Mouse (Mus musculus) CH12.LX (cell line): ENCODE data around the gene Sgpp2. TPM values are rescaled to one million over a fixed set of nuclear protein-coding genes. Genes with fewer than 3 reads are reported as not detected.

Source experiments
- DNase-seq: peaks from one replicate; pipeline ENCODE4 v3.0.0-alpha.2; 2013; ENCODE audit errors: extremely low read depth
- H3K27ac ChIP-seq: 2 replicates; pipeline ENCODE4 v1.5.1; 2012; ENCODE audit warnings: low read depth, mild to moderate bottlenecking, control low read depth, moderate library complexity; ENCODE audit not compliant: insufficient read depth
- H3K27me3 ChIP-seq: replicated peaks from 2 replicates; pipeline ENCODE3; 2012; ENCODE audit warnings: inconsistent platforms
- H3K36me3 ChIP-seq, 2 experiments: replicated peaks in 1 of 2; 2 replicates each; pipeline versions ENCODE3 to v1.6.1; 2012; ENCODE audit warnings: inconsistent platforms in 1 of 2, low read length in 1 of 2, mild to moderate bottlenecking in 1 of 2, mixed read lengths in 1 of 2, moderate library complexity in 1 of 2; ENCODE audit not compliant: control insufficient read depth in 1 of 2, insufficient read depth in 1 of 2
- H3K4me1 ChIP-seq, 2 experiments: 2 replicates each; pipeline ENCODE4 v1.6.1; 2012; ENCODE audit warnings: inconsistent platforms in 1 of 2, moderate library complexity in 1 of 2; ENCODE audit not compliant: insufficient read depth in 2 of 2, control insufficient read depth in 1 of 2
- H3K4me2 ChIP-seq: 2 replicates; pipeline ENCODE4 v1.6.1; 2012; ENCODE audit warnings: low read depth, mild to moderate bottlenecking, control low read depth; ENCODE audit not compliant: poor library complexity, insufficient read depth, severe bottlenecking
- H3K4me3 ChIP-seq, 3 experiments: fragments of 150-350 bp in 1 of 3; sonication (generic) in 1 of 3; replicated peaks in 1 of 3; 2 replicates each; pipeline versions ENCODE3 to v1.5.1; 2011 to 2012; ENCODE audit warnings: low read depth in 2 of 3, low read length in 2 of 3, mild to moderate bottlenecking in 2 of 3, moderate library complexity in 2 of 3, control low read depth in 1 of 3, improper control_type of control experiment in 1 of 3, inconsistent platforms in 1 of 3, mixed read lengths in 1 of 3; ENCODE audit not compliant: poor library complexity in 1 of 3
- H3K79me2 ChIP-seq: replicated peaks from 2 replicates; pipeline ENCODE4 v1.6.1; 2012; ENCODE audit warnings: mild to moderate bottlenecking, moderate library complexity; ENCODE audit not compliant: control insufficient read depth, poor library complexity, insufficient read depth, severe bottlenecking; ENCODE audit errors: extremely low read depth
- H3K9ac ChIP-seq: 2 replicates; pipeline ENCODE4 v1.6.1; 2012; ENCODE audit warnings: low read depth, mild to moderate bottlenecking, control low read depth, moderate library complexity; ENCODE audit not compliant: insufficient read depth
- H3K9me3 ChIP-seq: replicated peaks from 2 replicates; pipeline ENCODE3; 2012; ENCODE audit warnings: low read length, inconsistent platforms, mixed read lengths
- BHLHE40 ChIP-seq: IDR thresholded peaks from 2 replicates; pipeline ENCODE4 v1.6.1; 2011; ENCODE audit warnings: mild to moderate bottlenecking, low read depth, low read length, improper control_type of control experiment
- CHD1 ChIP-seq: IDR thresholded peaks from 2 replicates; pipeline ENCODE4 v1.6.1; 2012; ENCODE audit warnings: low read depth, low read length, improper control_type of control experiment, inconsistent platforms
- E2F4 ChIP-seq: IDR thresholded peaks from 2 replicates; pipeline ENCODE4 v1.6.1; 2011; ENCODE audit warnings: low read depth, low read length, improper control_type of control experiment; ENCODE audit not compliant: insufficient replicate concordance
- EP300 ChIP-seq: IDR thresholded peaks from 2 replicates; pipeline ENCODE4 v1.6.1; 2011; ENCODE audit warnings: low read length, improper control_type of control experiment
- ETS1 ChIP-seq: conservative IDR thresholded peaks from 2 replicates; pipeline ENCODE4 v1.6.1; 2012; ENCODE audit warnings: low read depth, mild to moderate bottlenecking, inconsistent platforms, low read length, improper control_type of control experiment, moderate library complexity
- GABPA ChIP-seq: IDR thresholded peaks from 2 replicates; pipeline ENCODE4 v1.6.1; 2012; ENCODE audit warnings: low read depth, low read length, improper control_type of control experiment, inconsistent platforms; ENCODE audit not compliant: insufficient replicate concordance
- HCFC1 ChIP-seq: IDR thresholded peaks from 2 replicates; pipeline ENCODE4 v1.6.1; 2012; ENCODE audit warnings: low read depth, mild to moderate bottlenecking, inconsistent platforms, low read length, improper control_type of control experiment
- JUN ChIP-seq: IDR thresholded peaks from 2 replicates; pipeline ENCODE4 v1.6.1; 2011; ENCODE audit warnings: low read depth, mild to moderate bottlenecking, low read length, improper control_type of control experiment, moderate library complexity; ENCODE audit not compliant: insufficient read depth
- JUND ChIP-seq: conservative IDR thresholded peaks from 2 replicates; pipeline ENCODE4 v1.6.1; 2011; ENCODE audit warnings: low read depth, low read length, improper control_type of control experiment
- KAT2A ChIP-seq: IDR thresholded peaks from 2 replicates; pipeline ENCODE4 v1.6.1; 2012; ENCODE audit warnings: low read length, improper control_type of control experiment, inconsistent platforms; ENCODE audit not compliant: insufficient replicate concordance
- MAX ChIP-seq: IDR thresholded peaks from 2 replicates; pipeline ENCODE4 v1.6.1; 2011; ENCODE audit warnings: low read length, improper control_type of control experiment
- MXI1 ChIP-seq: IDR thresholded peaks from 2 replicates; pipeline ENCODE4 v1.6.1; 2011; ENCODE audit warnings: mild to moderate bottlenecking, low read depth, low read length, improper control_type of control experiment
- MYC ChIP-seq: IDR thresholded peaks from 2 replicates; pipeline ENCODE4 v1.6.1; 2011; ENCODE audit warnings: low read depth, mild to moderate bottlenecking, improper control_type of control experiment, low read length
- NELFE ChIP-seq: IDR thresholded peaks from 2 replicates; pipeline ENCODE4 v1.6.1; 2011; ENCODE audit warnings: low read depth, low read length, improper control_type of control experiment
- NRF1 ChIP-seq: IDR thresholded peaks from 2 replicates; pipeline ENCODE4 v1.6.1; 2014; ENCODE audit warnings: low read depth, mild to moderate bottlenecking, inconsistent platforms, low read length, improper control_type of control experiment, moderate library complexity
- PAX5 ChIP-seq: IDR thresholded peaks from 2 replicates; pipeline ENCODE4 v1.6.1; 2012; ENCODE audit warnings: low read length, inconsistent platforms, mixed read lengths
- POLR2AphosphoS2 ChIP-seq: IDR thresholded peaks from 2 replicates; pipeline ENCODE4 v1.6.1; 2011; ENCODE audit warnings: low read depth, low read length, improper control_type of control experiment
- SIN3A ChIP-seq: IDR thresholded peaks from 2 replicates; pipeline ENCODE4 v1.6.1; 2012; ENCODE audit warnings: low read length, improper control_type of control experiment, inconsistent platforms
- SMC3 ChIP-seq: IDR thresholded peaks from 2 replicates; pipeline ENCODE4 v1.6.1; 2011; ENCODE audit warnings: low read depth, low read length, improper control_type of control experiment
- TBP ChIP-seq: conservative IDR thresholded peaks from 2 replicates; pipeline ENCODE4 v1.6.1; 2011; ENCODE audit warnings: low read depth, low read length, improper control_type of control experiment
- ZC3H11A ChIP-seq: IDR thresholded peaks from 2 replicates; pipeline ENCODE4 v1.6.1; 2012; ENCODE audit warnings: low read depth, mild to moderate bottlenecking, inconsistent platforms, low read length, improper control_type of control experiment
- dilution Hi-C: fragments of 300-500 bp; cut with MboI; formaldehyde crosslinking; loops from 2 replicates; pipeline ENCODE4 v1.14.3; 2020; ENCODE audit warnings: low sequenced_read_pairs; ENCODE audit not compliant: extremely low pct_unique_long_range_greater_than_20kb, extremely low pct_ligation_motif_present
- in situ Hi-C: fragments of 300-500 bp; cut with MboI; formaldehyde crosslinking; loops from 3 replicates; pipeline ENCODE4 v1.14.3; 2019; ENCODE audit warnings: low sequenced_read_pairs, low pct_ligation_motif_present, low pct_unique_long_range_greater_than_20kb, mixed read lengths
- polyA plus RNA-seq: library from polyadenylated mRNA; unstranded; fragments of >175 nt; gene quantifications from 2 replicates; pipeline ENCODE4 v1.2.1, GENCODE M21; 2012; ENCODE audit warnings: low read depth; ENCODE audit not compliant: insufficient read length
- total RNA-seq, 2 experiments: library from RNA; depleted of rRNA; stranded (reverse); fragments of 300-350 nt in 1 of 2; fragments of >200 nt in 1 of 2; gene quantifications; 2 replicates each; pipeline ENCODE4 v1.2.3; 2012 to 2014

The Sgpp2 gene
- total and polyA plus RNA-seq, 3 experiments, result 0.16 to 0.87 (median 0.59) TPM

- H3K36me3 ChIP-seq, result no peaks in the 10 kb centered on the region
- dilution Hi-C loops (no loop called here), in situ Hi-C loops (no loop called here)
- no peaks in the 10 kb centered on the region for H3K9me3 ChIP-seq
- H3K4me2 ChIP-seq, result no peak overlapping the region
- H3K27ac ChIP-seq, result no peak overlapping the region
- H3K4me3 ChIP-seq, result no peak overlapping the region
- H3K9ac ChIP-seq, result no peak overlapping the region
- peaks cover 0 to 3% of the 10 kb centered on the region in 2 experiments; a peak in 1 of 4 replicates for H3K4me1 ChIP-seq
- H3K79me2 ChIP-seq, result no peaks in the 10 kb centered on the region
- no peak for DNase-seq
- no peak for TF ChIP-seq MXI1
- TF ChIP-seq JUN, result no peak
- TF ChIP-seq MAX, result no peak
- TF ChIP-seq TBP, result no peak
- TF ChIP-seq MYC, result no peak
- TF ChIP-seq SMC3, result no peak
- TF ChIP-seq PAX5, result no peak
- TF ChIP-seq POLR2AphosphoS2, result no peak
- TF ChIP-seq NRF1, result no peak
- TF ChIP-seq HCFC1, result no peak
- no peak for TF ChIP-seq E2F4
- no peaks in the 10 kb centered on the region for H3K27me3 ChIP-seq
Observed at GRCm38 (mm10) chr1:78330620-78331158, 20.5 kb downstream of the Sgpp2 start.

GRCm38 (mm10) chr1:78337726-78338125 lies 27.6 kb downstream of the Sgpp2 start:
- Histone ChIP-seq H3K4me3 (no peak overlapping the region), H3K27ac (no peak overlapping the region), H3K36me3 (no peaks in the 10 kb centered on the region), H3K4me1 (peaks cover 0 to 14% of the 10 kb centered on the region in 2 experiments; a peak in 1 of 4 replicates)
- dilution Hi-C loops, result no loop called here
- no peak for DNase-seq
- no peak for TF ChIP-seq MYC
- TF ChIP-seq BHLHE40, result no peak
- TF ChIP-seq E2F4, result no peak
- no peak for TF ChIP-seq HCFC1
- no peak for TF ChIP-seq JUND
- TF ChIP-seq CHD1, result no peak
- TF ChIP-seq EP300, result no peak
- TF ChIP-seq ZC3H11A, result no peak
- TF ChIP-seq NELFE, result no peak
- TF ChIP-seq SMC3, result no peak
- TF ChIP-seq ETS1, result no peak
- TF ChIP-seq GABPA, result no peak
- TF ChIP-seq PAX5, result no peak
- TF ChIP-seq SIN3A, result no peak
- TF ChIP-seq KAT2A, result no peak
- TF ChIP-seq, all 38 proteins: peak for 0
- in situ Hi-C loops, result no loop called here
- H3K27me3 ChIP-seq, result no peaks in the 10 kb centered on the region
- H3K9me3 ChIP-seq, result no peaks in the 10 kb centered on the region
- H3K9ac ChIP-seq, result no peak overlapping the region
- H3K4me2 ChIP-seq, result no peak overlapping the region
- H3K79me2 ChIP-seq, result no peaks in the 10 kb centered on the region
